Mouse (Mus musculus): ENCODE measurements around the gene Hbs1l.

Gene Hbs1l

GRCm38 (mm10) chr10:21304672-21305632 is 9.2 kb downstream of the Hbs1l start:
- DNase-seq (ENCODE audit: low spot score): no peak

DNA sequence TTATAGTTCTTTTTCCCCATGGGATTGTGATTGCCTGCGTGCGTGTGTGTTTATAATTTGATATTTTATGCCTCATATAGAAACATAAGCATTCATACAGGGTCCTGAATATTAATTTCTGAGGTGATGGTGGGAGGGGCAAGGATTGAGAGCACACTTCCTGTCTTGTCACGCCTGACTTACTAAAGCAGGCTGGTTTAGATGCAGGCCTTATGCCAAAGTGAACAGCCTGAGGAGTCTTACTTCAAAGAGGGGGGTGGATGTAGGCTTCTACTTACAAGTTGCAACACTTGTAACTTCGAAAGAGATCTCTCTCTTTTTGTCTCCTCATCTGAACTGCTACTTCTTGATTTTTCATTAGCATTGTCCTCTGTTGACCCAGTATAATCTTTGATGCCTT is 18.0 kb downstream of the Hbs1l start:
- DNase-seq (ENCODE audit: low spot score): no peak

GRCm38 (mm10) chr10:21316123-21316522 is 20.3 kb downstream of the Hbs1l start:
- no peak for DNase-seq (ENCODE audit: low spot score)

- no peak for DNase-seq (ENCODE audit: low spot score)
Observed at GRCm38 (mm10) chr10:21318250-21318649, 22.5 kb downstream of the Hbs1l start.

DNA sequence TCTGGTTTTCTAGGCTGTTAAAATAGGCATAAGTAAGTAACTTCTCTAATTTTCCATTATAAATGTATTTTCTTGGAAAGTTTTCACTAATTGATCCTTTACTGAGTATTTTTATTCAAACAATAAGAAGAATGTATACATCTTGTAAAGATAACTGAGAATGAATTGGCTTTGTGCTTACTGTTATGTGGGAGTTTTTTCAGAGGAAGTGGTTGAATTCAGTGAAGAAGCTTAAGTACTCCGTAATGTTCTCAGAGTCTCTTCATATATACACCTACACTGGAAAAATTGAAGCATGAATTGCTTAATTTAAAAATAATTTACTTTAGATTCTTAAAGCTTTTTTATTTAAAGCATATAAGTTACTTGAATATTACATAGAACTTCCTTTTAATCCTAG is 23.2 kb downstream of the Hbs1l start:
- DNase-seq (ENCODE audit: low spot score): no peak

- no peak for DNase-seq (ENCODE audit: low spot score)
Observed at GRCm38 (mm10) chr10:21320601-21321000, 24.8 kb downstream of the Hbs1l start.

- DNase-seq (ENCODE audit: low spot score): no peak
Observed at GRCm38 (mm10) chr10:21326352-21326751, 30.6 kb downstream of the Hbs1l start.

DNA sequence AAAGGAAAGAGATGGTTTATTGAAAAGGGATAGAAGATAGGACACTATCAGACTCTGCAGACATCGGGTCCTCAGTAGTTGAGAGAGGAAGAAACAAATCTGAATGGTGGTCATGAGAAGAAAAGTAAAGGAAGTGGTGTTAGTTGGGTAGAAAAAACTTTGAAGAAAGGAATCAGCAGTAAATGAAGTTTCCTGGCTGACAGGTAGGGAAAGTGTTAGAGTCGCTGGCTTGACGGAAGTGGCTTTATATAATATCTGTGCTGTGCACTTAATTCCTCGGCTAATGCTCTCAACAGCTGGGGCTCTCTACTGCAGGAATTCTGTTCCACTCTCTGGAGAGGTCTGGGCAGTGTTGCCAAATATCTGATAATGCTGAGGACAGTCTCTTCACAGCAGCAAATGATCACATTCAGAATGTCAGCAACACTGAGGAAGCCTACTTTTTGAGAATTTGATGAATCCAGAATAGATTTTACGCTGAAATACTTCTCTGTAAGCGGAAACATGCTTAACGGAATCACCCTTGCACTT is 31.9 kb downstream of the Hbs1l start:
- no peak for DNase-seq (ENCODE audit: low spot score)

GRCm38 (mm10) chr10:21334349-21335105 is 38.7 kb downstream of the Hbs1l start:
- no peak for DNase-seq (ENCODE audit: low spot score)

DNA sequence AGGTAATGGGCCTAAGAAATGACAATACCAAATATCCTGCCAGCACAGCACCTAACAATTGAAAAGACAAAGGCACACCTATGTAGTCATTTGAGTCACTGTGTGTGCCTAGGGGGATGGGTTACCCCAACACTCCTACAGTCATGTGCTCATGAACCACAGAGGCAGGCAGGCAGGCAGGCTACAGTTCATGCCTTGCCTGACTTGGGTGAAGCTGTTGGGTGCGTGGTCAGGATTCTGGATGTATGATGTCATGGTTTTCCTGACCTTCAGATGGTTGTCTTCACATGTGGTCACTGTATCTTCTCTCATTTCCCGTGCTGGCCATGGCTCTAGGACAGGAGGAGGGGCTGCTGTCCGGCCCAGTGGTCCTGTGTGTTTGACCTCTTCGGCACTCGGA is 39.8 kb downstream of the Hbs1l start:
- no peak for DNase-seq (ENCODE audit: low spot score)

DNA sequence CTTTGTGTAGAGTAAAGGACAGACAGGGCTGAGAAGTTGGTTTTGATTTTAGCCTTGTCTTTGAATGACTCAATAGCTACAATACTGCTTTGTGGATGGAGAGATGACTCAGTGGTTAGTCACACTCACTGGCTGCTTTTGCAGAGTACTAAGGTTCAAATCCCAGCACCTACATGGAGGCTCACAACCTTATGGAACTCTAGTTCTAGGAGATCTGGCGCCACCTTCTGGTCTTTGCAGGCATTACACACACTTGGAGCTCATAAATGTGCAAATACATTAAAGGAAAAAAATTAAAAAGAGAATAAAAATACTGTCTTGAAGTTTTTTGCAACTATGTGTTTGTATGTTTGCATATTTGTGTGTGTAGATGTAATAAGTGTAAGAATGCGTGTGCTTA is 41.4 kb downstream of the Hbs1l start:
- peak; percentile 39 for DNase-seq (ENCODE audit: low spot score)

- DNase-seq (ENCODE audit: low spot score): no peak
Observed at GRCm38 (mm10) chr10:21341706-21342105, 45.9 kb downstream of the Hbs1l start.

GRCm38 (mm10) chr10:21342331-21343005 is 46.7 kb downstream of the Hbs1l start:
- DNase-seq (ENCODE audit: low spot score): no peak

DNA sequence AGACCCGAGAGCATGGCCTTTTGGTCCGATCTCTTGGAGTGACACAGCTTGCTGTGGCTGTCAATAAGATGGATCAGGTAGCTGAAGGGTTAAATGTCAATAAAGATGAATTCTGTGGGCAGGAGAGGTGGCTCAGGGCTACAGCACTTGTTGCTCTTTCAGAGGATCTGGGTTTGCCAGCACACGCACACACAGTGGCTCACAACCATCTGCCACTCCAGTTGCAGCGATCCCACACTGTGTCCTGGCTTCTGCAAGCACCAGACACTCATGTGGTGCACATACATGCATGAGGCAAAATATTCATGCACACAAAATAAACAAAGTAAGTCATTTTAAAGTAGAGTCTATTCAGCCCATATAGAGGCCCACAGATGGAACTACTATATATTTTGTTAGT is 51.6 kb downstream of the Hbs1l start:
- DNase-seq (ENCODE audit: low spot score): no peak

- no peak for DNase-seq (ENCODE audit: low spot score)
Observed at GRCm38 (mm10) chr10:21349449-21349848, 53.7 kb downstream of the Hbs1l start.

GRCm38 (mm10) chr10:21349946-21350345 is 54.2 kb downstream of the Hbs1l start:
- no peak for DNase-seq (ENCODE audit: low spot score)

DNA sequence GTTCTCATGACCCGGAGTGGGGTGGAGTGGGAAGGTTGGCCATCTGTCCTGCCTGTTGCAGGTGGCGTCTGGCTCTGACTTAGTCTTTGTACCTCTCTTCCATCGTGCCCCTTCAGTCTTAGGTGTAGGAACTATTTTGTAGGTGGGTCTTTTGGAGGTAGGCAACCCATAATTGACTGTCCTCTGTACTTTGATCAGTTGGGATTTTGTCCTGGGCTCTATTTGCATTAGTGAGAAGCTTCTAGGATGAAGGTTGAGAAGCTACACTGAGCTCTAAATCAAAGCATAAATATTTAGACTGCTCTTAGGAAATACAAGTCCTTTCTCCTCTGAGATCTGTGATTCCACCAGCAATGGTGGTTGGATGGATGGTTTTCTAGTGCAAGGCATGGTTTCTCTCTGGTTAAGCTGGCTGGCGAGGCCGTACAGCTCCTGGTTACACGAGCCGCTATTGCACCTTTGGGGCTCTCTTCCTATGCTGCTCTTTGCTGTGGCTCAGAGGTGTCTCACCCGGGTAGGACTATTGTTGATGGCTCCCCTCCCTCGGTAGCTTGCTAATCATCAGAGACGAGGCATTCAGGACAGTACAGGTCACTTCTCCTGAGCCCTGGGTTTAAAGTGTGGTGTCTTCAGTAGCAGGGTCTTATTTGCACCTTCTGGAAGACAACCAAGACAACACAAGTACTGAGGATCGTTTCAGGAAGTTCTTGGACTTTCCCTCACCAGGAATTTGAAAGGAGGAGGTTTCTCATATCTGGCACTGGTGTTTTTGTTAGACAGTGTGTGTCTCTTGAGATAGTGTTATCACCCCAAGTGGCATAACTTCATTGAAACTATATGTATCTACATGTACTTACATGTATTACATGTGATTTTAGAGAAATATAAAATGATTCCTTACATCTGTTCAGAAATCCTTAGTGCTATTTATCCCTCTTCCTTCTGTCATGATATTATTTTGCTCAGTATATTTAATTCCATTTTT is 55.0 kb downstream of the Hbs1l start:
- no peak for DNase-seq (ENCODE audit: low spot score)

- peak; percentile 45 for DNase-seq (ENCODE audit: low spot score)
Observed at GRCm38 (mm10) chr10:21351766-21352165, 56.0 kb downstream of the Hbs1l start.

DNA sequence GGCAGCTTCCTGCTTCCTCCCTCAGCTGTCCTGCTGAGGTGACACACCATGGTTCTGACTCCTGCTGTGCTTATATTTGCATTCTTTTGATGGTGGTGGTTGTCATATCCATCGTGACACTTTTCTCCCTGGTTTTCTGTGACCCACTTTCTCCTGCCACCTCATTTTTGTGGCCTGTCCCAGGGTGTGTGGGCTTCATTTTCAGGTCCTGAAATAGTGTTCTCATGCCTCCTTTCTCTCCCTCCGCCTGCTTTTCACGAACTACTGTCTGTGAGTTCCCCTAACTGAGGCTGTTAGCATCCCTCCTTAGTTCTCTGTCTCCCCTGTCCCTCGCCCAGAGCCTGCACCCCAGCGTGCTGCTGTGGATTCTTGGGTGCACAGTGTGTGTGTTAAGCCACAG is 58.1 kb downstream of the Hbs1l start:
- no peak for DNase-seq (ENCODE audit: low spot score)

DNA sequence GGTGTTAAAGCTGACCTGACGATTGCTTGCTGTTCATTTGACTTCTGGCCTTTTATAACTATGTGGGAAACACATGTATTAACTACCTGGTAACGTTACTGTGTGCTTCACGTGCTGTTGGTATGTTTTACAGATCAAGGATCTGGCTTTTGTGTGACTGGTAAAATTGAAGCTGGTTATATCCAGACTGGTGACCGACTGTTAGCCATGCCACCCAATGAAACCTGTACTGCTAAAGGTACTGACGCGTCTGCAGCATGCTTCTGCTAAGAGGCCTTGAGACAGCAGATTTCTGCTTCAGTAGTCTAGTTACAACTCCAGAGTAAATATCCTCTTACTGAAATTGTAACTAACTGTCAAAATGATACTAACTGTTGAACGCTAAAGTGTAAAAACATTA is 58.7 kb downstream of the Hbs1l start:
- no peak for DNase-seq (ENCODE audit: low spot score)

DNA sequence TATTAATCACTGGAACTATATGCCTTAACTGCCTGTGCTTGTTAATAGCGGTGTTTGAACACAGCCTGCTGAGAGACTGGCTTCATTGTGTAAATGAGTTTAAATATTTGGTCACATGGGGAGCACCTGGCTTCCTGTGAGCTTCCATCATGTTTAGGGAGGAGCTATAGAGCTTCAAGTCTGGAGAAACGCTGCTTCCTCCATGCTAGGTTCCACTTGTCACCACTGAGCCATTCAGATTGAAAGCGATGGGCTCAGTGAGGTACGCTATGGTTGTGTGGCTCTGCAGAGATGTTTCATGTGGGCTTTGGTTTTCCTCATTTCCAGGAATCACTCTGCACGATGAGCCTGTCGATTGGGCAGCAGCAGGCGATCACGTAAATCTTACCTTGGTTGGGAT is 62.2 kb downstream of the Hbs1l start:
- no peak for DNase-seq (ENCODE audit: low spot score)

Data from retina, embryonic 14.5 days (tissue).